Mouse (Mus musculus) hindbrain, embryonic 12.5 days (tissue): Measurements from ENCODE around the gene Trabd2b. TPM values are rescaled to one million over a fixed set of nuclear protein-coding genes. Genes with fewer than 3 reads are reported as not detected.

Experiments
- ATAC-seq: fragments of 200-750 bp; cut with Nextera tagmentation; 2 replicates; pipeline ENCODE4 v1.8.0; 2017; ENCODE audit warnings: moderate TSS enrichment; ENCODE audit not compliant: low FRiP score
- H3K27ac ChIP-seq: fragments of 300-500 bp; sonication (generic); 2 replicates; pipeline ENCODE4 v1.5.1; 2016; ENCODE audit warnings: mild to moderate bottlenecking
- H3K27me3 ChIP-seq: fragments of 300-500 bp; sonication (generic); 2 replicates; pipeline ENCODE4 v1.6.1; 2016; ENCODE audit warnings: mild to moderate bottlenecking
- H3K36me3 ChIP-seq: fragments of 300-500 bp; sonication (generic); 2 replicates; pipeline ENCODE4 v1.6.1; 2016; ENCODE audit warnings: mild to moderate bottlenecking
- H3K4me1 ChIP-seq: fragments of 300-500 bp; sonication (generic); 2 replicates; pipeline ENCODE4 v1.6.1; 2016
- H3K4me2 ChIP-seq: fragments of 300-500 bp; sonication (generic); replicated peaks from 2 replicates; pipeline ENCODE4 v1.6.1; 2016; ENCODE audit warnings: mild to moderate bottlenecking
- H3K4me3 ChIP-seq: fragments of 300-500 bp; sonication (generic); 2 replicates; pipeline ENCODE4 v1.5.1; 2016; ENCODE audit warnings: mild to moderate bottlenecking
- H3K9ac ChIP-seq: fragments of 300-500 bp; sonication (generic); 2 replicates; pipeline ENCODE4 v1.6.1; 2016; ENCODE audit warnings: mild to moderate bottlenecking, moderate library complexity
- H3K9me3 ChIP-seq: fragments of 300-500 bp; sonication (generic); replicated peaks from 2 replicates; pipeline ENCODE4 v1.6.1; 2016; ENCODE audit warnings: mild to moderate bottlenecking
- WGBS: fragments of 180-500 bp; shearing (Covaris S2); methylation state at CpG from one replicate; pipeline ENCODE4 v1.1.7; 2016; 5-methylcytosine and 5-hydroxymethylcytosine counted together
- polyA plus RNA-seq: library from polyadenylated mRNA; unstranded; fragments of >200 nt; fragmentation: Nextera tagmentation; extraction: Ambion mirVana; gene quantifications from 2 replicates; pipeline ENCODE4 v1.2.1, GENCODE M21; 2016

Trabd2b gene
- polyA plus RNA-seq, 1 experiment from 2014 or later = 2.8 TPM

DNA sequence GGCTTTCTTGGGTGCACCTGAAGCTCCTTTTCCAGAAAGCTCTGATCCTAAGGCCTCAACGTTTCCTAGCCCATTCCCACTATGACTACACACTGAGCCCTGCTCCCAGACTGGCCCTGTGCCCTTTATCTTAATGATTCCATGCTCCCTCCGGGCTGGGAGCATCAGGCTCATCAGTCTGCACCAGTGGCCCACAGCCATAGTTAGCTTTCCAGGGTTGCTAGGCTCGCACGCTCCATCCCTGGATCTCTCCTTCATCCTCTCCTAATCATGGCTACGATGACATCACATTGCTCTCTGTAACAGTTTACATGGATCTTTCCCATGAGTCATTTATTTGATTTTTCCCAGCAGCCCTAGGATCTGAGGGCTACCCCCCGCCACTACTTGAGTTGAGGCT is 103.1 kb downstream of the Trabd2b start:
- H3K9ac ChIP-seq = no peak overlapping the region
- no peaks in the 10 kb centered on the region for H3K9me3 ChIP-seq
- no peaks in the 10 kb centered on the region for H3K36me3 ChIP-seq
- H3K27me3 ChIP-seq = no peaks in the 10 kb centered on the region
- no peak for ATAC-seq
- H3K4me1 ChIP-seq = peaks cover 3% of the 10 kb centered on the region
- H3K4me2 ChIP-seq = no peak overlapping the region
- no peak overlapping the region for H3K27ac ChIP-seq
- WGBS = 87% methylated on average over 6 of the region's 6 CpGs
- no peak overlapping the region for H3K4me3 ChIP-seq

DNA sequence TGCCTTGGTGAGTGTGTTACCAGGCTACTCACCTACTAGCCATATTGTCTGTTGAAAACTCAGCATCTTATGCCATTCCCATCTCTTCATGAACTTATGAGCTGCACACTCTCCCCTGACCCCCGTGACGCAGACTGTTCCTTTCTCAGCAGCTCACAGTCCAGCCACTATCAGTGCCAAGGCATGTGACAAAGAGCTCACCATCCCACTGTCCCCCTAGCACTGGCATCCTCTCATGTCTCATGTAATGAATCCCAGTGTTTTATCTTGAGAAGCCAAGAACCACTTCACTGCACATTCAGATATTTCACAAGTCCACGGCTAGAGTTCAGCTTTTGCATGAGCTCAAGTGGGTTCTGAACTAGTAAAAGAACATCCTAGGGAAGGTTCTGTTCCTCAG is 105.1 kb downstream of the Trabd2b start:
- Histone ChIP-seq H3K9ac (no peak overlapping the region), H3K4me3 (no peak overlapping the region), H3K27ac (no peak overlapping the region), H3K9me3 (no peaks in the 10 kb centered on the region), H3K27me3 (no peaks in the 10 kb centered on the region), H3K4me2 (no peak overlapping the region), H3K4me1 (peaks cover 6% of the 10 kb centered on the region; the same call in 1 of the 2 replicates), H3K36me3 (no peaks in the 10 kb centered on the region)
- WGBS = 94% methylated on average over 3 of the region's 3 CpGs
- ATAC-seq = no peak

DNA sequence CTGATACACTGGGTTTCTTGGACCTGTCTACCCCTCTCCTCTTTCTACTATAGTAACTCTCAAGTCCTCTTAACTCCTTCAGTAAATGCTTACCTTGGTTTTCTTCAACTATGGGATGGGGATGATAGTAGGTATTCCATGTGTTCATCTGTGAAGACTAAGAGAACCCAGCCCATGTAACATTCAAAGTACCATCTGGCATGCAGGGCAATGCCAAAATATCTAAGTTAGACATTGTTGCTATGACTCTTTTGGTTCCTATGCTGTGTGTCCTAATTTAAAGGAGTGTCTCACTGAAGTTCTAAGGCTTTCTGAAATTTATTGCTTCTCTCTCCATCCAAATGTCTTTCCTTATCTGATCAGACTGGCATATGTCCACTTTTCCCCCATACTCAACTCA is 106.6 kb downstream of the Trabd2b start:
- no peak overlapping the region for H3K4me2 ChIP-seq
- H3K27ac ChIP-seq = no peak overlapping the region
- H3K27me3 ChIP-seq = no peaks in the 10 kb centered on the region
- H3K9me3 ChIP-seq = no peaks in the 10 kb centered on the region
- ATAC-seq = no peak
- no peak overlapping the region for H3K4me3 ChIP-seq
- H3K9ac ChIP-seq = no peak overlapping the region
- no peaks in the 10 kb centered on the region for H3K36me3 ChIP-seq
- peaks cover 7% of the 10 kb centered on the region; the same call in 1 of the 2 replicates for H3K4me1 ChIP-seq

DNA sequence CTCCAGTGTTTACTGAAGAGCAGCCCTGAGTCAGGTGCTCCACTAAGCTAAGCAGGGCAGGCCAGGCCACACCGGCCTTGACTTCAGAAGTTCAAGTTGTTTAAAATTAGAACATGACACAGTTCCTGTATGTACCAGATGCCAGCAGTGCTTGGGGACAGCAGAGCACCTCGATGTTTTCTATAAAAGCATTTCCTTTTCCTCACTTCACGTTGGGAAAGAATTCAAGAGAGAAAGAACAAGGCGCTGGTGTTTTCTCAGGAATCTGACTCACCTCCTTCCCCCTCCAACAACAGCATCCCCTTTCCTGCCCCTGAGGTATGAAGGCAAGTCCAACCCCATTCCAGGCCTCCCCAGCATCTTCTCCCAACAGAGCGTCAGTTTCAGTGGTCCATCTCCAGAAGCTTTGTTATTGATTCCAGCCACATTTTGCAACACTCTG is 108.8 kb downstream of the Trabd2b start:
- Histone ChIP-seq H3K4me3 (no peak overlapping the region), H3K9me3 (no peaks in the 10 kb centered on the region), H3K9ac (no peak overlapping the region), H3K27me3 (no peaks in the 10 kb centered on the region), H3K4me2 (no peak overlapping the region), H3K36me3 (no peaks in the 10 kb centered on the region), H3K27ac (no peak overlapping the region), H3K4me1 (peaks cover 7% of the 10 kb centered on the region; the same call in 1 of the 2 replicates)
- no peak for ATAC-seq
- WGBS = 64% methylated on average over 5 of the region's 5 CpGs

DNA sequence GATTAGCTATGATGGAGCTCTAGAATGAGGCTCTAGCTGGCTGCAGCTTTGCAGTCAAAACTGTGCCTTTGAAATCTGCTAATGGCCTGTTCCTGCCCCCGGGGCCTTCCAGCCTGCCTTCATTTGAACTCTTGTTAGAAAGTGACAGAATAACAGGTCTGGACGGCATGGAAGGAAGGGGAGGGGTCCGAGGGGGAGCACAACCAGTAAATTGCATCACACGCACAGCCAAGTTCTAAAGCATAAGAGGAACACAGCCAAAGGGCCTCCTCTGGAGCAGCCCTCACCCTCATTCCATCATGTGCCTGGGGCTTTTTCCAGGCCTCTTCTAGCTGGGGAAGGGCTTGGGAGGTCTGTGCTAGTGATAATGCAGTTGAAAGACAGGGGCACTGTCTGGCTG is 110.1 kb downstream of the Trabd2b start:
- H3K36me3 ChIP-seq = no peaks in the 10 kb centered on the region
- ATAC-seq = no peak

DNA sequence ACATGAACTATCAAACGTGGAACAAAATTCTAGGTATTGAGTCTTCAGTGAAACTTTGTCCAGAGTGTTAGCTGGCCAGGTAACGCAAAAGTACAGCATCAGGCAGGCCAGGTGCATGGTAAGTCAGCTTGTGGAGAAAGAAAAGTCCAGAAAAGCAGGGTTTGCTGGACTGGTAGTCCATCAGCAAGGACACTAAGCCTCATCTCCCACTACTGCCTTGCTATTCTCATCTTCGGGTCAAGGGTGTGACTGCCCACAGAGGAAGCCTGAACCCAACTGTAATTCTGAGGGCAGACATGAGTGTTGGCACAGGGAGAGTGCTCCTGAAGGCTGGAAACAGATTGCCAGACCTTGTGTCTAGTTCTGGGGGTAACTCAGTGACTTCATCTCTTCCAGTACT is 111.5 kb downstream of the Trabd2b start:
- H3K9me3 ChIP-seq = no peaks in the 10 kb centered on the region
- no peak overlapping the region for H3K4me3 ChIP-seq
- H3K27me3 ChIP-seq = no peaks in the 10 kb centered on the region
- no peaks in the 10 kb centered on the region for H3K36me3 ChIP-seq
- peaks cover 7% of the 10 kb centered on the region; the same call in 1 of the 2 replicates for H3K4me1 ChIP-seq
- no peak overlapping the region for H3K4me2 ChIP-seq
- 89% methylated on average over 3 of the region's 3 CpGs for WGBS
- no peak overlapping the region for H3K27ac ChIP-seq
- H3K9ac ChIP-seq = no peak overlapping the region
- no peak for ATAC-seq

More for the DNA sequence above, 110.1 kb downstream of the Trabd2b start:
- Histone ChIP-seq H3K4me3 (no peak overlapping the region), H3K27me3 (no peaks in the 10 kb centered on the region), H3K4me2 (no peak overlapping the region), H3K9ac (no peak overlapping the region), H3K4me1 (peaks cover 7% of the 10 kb centered on the region; the same call in 1 of the 2 replicates), H3K27ac (no peak overlapping the region), H3K9me3 (no peaks in the 10 kb centered on the region)
- WGBS = 43% methylated on average over 4 of the region's 4 CpGs

DNA sequence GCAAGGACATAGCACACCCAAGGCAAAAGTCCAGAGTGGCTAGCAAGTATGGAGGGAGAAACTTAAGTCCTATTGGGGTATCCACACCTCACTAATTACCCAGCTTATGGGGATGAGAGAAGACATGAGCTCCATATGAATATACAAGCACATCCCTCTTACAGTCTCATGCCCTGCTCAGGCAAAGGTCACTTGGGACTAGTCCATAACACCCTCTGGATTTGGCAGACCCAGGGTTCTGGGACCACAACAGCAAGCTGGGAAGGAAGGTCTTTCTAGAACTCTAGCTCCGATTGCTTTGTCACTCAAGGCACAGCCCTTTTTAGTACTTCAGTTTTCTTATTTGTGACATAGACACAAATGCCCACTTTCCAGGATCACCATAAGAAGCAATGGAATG is 112.0 kb downstream of the Trabd2b start:
- Histone ChIP-seq H3K9me3 (no peaks in the 10 kb centered on the region), H3K4me2 (no peak overlapping the region), H3K27me3 (no peaks in the 10 kb centered on the region), H3K4me1 (peaks cover 7% of the 10 kb centered on the region; the same call in 1 of the 2 replicates), H3K4me3 (no peak overlapping the region), H3K9ac (no peak overlapping the region), H3K27ac (no peak overlapping the region), H3K36me3 (no peaks in the 10 kb centered on the region)
- WGBS = 91% methylated on average over 1 of the region's 1 CpGs
- ATAC-seq = no peak

DNA sequence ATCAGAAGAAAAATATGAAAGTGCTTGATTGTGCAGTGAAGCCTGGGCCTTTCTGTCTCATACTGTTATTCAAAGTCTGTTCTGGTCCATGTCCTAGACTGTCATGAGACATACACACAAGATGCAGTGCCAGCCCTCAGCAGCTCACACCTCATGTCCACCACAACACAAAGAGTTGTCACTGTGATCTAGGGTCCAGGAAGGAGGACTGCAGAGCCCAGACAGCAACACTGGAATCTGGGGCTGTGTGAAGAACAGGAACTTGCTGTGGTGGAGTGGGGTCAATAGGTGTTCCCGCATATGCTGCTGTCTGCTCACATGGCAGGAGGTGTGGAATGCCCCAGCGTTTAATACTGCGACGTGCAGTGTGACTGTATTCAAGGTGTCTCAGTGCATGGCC is 112.8 kb downstream of the Trabd2b start:
- Histone ChIP-seq H3K4me2 (no peak overlapping the region), H3K4me1 (peaks cover 7% of the 10 kb centered on the region; the same call in 1 of the 2 replicates), H3K27ac (no peak overlapping the region), H3K27me3 (no peaks in the 10 kb centered on the region), H3K4me3 (no peak overlapping the region), H3K9ac (no peak overlapping the region), H3K36me3 (no peaks in the 10 kb centered on the region), H3K9me3 (no peaks in the 10 kb centered on the region)
- ATAC-seq = no peak
- 68% methylated on average over 4 of the region's 4 CpGs for WGBS

DNA sequence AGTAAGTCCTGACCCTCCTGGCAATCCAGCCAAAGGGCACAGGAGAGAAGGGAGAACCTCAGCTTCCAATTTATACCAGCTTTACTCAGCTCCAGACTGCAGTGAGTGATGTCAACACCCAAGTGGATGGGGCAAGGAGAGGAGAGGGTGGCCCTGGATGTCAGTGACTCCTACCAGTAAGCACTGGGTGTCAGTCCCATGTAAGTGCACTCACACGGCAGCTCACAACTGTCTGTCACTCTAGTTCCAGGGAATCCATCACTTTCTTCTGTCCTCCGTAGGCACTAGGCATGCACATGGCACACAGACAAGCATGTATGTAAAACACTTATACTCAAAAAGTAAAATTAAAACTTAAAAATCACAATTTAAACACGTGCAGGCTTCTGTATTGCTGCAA is 113.4 kb downstream of the Trabd2b start:
- Histone ChIP-seq H3K4me1 (peaks cover 7% of the 10 kb centered on the region; the same call in 1 of the 2 replicates), H3K9ac (no peak overlapping the region), H3K36me3 (no peaks in the 10 kb centered on the region), H3K27ac (no peak overlapping the region), H3K27me3 (no peaks in the 10 kb centered on the region), H3K4me2 (no peak overlapping the region), H3K4me3 (no peak overlapping the region), H3K9me3 (no peaks in the 10 kb centered on the region)
- WGBS = 82% methylated on average over 3 of the region's 3 CpGs
- no peak for ATAC-seq

DNA sequence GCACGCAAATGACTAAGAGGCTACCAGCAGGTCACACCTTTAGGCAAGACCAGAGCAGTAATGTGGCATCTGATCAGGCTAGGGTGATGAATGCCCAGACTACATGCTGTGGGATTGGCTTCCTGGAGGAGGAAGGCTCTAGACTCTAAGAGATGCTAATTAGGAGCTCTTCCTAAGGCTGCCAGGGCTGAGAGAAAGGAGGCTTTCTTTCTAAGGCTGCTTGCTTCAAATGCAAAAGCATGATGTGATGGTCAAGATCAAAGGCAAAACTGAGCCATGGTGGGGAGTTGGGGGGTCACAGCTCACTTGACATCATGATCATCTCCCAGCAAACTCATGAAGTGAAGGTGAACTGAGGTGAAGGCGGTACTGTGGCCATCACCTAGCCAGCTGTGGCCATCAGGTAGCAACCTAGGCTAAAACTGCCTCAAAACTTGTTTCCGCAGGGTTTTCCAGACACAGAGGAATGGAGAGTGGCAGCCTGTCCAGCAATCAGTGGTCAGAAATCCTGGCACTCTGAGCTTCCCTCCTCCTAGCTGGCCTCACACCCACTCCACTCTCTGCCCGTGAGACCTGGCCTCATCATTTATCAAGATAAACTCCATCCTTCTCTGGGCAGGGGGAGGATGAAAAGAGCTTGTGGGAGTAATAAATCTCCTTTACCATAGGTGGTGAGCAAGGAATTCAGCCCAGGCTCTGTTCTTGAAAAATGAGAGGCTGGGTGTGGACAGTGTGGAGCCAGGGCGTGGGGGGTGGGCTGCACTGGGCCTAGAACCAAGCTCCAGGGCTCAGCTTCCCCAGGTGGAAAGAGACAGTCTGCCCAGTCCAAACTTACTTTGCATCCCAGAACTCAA is 117.0 kb downstream of the Trabd2b start:
- WGBS = 73% methylated on average over 5 of the region's 5 CpGs
- Histone ChIP-seq H3K27ac (no peak overlapping the region), H3K27me3 (no peaks in the 10 kb centered on the region), H3K4me2 (no peak overlapping the region), H3K36me3 (no peaks in the 10 kb centered on the region), H3K4me3 (no peak overlapping the region), H3K9ac (no peak overlapping the region), H3K9me3 (no peaks in the 10 kb centered on the region), H3K4me1 (no peaks in the 10 kb centered on the region)
- no peak for ATAC-seq

DNA sequence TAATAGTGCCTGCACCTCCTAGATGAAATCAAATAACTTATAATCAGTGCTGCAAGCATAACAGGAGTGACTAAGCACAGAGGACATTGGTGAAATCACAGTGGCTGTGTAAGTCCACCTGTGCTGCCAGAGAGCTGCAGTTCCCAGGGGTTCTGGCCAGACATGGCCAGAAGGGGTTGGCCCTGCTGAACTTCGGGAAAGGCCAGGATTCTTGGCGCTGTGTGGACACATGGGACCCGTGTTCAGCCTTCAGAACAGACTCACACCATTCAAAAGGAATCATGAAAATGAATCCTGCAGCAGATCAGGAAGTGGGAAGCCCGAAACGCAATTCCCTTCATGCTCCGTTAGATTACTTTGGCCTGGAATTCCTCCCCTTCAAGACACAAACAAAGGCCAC is 125.1 kb downstream of the Trabd2b start:
- Histone ChIP-seq H3K4me2 (no peak overlapping the region), H3K4me3 (no peak overlapping the region), H3K36me3 (no peaks in the 10 kb centered on the region), H3K4me1 (no peaks in the 10 kb centered on the region), H3K9ac (no peak overlapping the region), H3K27ac (no peak overlapping the region), H3K27me3 (no peaks in the 10 kb centered on the region), H3K9me3 (no peaks in the 10 kb centered on the region)
- 39% methylated on average over 6 of the region's 6 CpGs for WGBS
- ATAC-seq = no peak

DNA sequence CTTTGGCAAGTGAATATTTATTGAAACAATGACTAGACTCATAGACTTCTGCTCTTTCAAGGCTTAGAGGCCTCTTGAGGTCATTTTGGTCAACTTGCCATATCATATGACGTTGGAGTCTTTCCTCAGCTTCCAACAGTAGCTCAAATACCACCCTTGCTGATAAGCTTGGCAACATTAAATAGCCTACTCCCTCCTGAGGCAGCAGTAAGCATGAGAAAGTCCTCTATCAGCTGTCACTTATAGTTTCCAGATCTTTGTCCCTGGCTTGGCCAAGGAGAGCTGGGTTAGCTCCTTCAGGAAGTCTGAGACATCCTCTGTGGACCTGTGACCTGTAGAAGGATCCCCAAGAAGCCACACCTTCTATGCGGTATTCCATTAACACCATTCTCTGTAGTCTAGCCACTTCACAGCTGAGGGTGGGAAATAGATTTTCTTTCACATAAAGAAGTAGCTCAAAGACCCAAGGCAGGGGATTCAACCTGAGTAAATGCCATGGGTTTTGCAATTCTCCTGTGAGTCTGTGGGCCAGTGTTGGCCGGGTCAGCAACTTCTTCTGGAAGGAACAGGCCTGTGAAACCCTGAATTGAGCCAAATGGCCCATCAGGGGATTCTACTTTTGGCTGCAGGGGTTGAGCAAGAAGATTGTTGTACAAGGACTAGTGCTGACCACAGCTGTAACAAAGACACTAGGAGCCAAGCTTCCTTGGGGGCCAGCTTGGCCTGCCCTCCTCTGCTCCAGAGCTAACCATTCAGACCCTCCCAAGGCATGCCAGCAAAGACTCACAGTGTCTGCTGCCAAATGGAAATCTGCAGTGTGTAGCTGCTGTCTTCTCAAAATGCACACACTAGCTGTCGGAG is 127.6 kb downstream of the Trabd2b start:
- Histone ChIP-seq H3K9ac (no peak overlapping the region), H3K4me2 (no peak overlapping the region), H3K4me1 (no peaks in the 10 kb centered on the region), H3K36me3 (no peaks in the 10 kb centered on the region), H3K9me3 (no peaks in the 10 kb centered on the region), H3K27ac (no peak overlapping the region), H3K27me3 (no peaks in the 10 kb centered on the region), H3K4me3 (no peak overlapping the region)
- WGBS = 84% methylated on average over 4 of the region's 4 CpGs
- ATAC-seq = no peak
